Mouse (Mus musculus): Measurements from ENCODE around the gene Cib3. TPM values are rescaled to one million over a fixed set of nuclear protein-coding genes. Genes with fewer than 3 reads are reported as not detected.

Gene Cib3
- polyA plus RNA-seq, 1 experiment from 2014 or later: not detected

DNA sequence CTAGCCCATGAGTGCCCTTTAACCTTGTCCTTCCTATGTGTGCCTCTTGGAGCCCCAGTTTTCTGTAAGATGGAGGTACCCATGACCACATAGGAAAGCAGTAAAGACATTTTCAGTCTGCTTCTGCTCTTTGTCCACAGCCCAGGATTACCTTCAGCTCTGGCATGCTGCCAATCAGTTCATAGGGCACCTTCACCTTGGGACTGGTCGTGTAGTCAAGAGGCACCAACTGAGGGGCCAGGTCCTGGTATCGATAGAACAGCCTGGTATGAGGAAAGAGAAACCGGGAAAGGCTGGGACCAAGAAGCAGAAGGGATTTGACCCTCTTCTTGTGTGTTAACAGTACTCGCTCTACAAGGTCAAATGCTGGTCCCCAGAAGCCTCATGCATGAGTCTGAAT lies 2.4 kb downstream of the Cib3 start:
- Histone ChIP-seq H3K4me2 (no peak overlapping the region), H3K27ac (ENCODE audit: poor library complexity, severe bottlenecking) (no peak overlapping the region), H3K36me3 (no peaks in the 10 kb centered on the region), H3K9ac (no peak overlapping the region), H3K27me3 (replicated peaks) (peaks cover 10% of the 10 kb centered on the region; the same call in 1 of the 2 replicates), H3K4me3 (no peak overlapping the region), H3K9me3 (replicated peaks) (no peaks in the 10 kb centered on the region), H3K4me1 (replicated peaks) (no peaks in the 10 kb centered on the region)
- WGBS: 71% methylated on average over 4 of the region's 4 CpGs
- no peak for ATAC-seq (ENCODE audit: insufficient number of reproducible peaks, low FRiP score)

DNA sequence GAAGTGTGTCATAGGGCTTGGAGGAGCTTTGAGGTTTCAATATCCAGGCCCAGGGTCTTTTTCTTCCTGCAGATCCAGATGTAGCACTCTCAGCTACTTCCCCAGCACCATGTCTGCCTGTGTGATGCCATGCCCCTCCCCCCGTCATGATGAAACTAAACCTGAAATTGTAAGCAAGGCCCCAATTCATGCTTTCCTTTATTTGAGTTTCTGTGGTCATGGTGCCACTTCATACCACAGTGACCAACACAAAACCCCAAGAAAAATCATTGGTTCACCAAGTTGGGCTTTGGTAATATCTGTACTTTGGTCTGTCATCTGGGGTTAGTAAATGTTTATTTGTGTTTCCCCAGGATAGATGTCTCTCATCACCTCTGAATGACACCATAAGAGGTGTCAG lies 4.1 kb downstream of the Cib3 start:
- Histone ChIP-seq H3K27me3 (replicated peaks) (peaks cover 5% of the 10 kb centered on the region; the same call in 1 of the 2 replicates), H3K9ac (no peak overlapping the region), H3K4me1 (replicated peaks) (no peaks in the 10 kb centered on the region), H3K36me3 (no peaks in the 10 kb centered on the region), H3K27ac (ENCODE audit: poor library complexity, severe bottlenecking) (no peak overlapping the region), H3K4me2 (no peak overlapping the region), H3K4me3 (no peak overlapping the region), H3K9me3 (replicated peaks) (peaks cover 14% of the 10 kb centered on the region)
- no peak for ATAC-seq (ENCODE audit: insufficient number of reproducible peaks, low FRiP score)
- 67% methylated on average over 1 of the region's 1 CpGs for WGBS

GRCm38 (mm10) chr8:72197997-72198396 lies 14.6 kb downstream of the Cib3 start:
- no peak overlapping the region for H3K9ac ChIP-seq
- no peaks in the 10 kb centered on the region for H3K36me3 ChIP-seq
- H3K9me3 ChIP-seq (replicated peaks): peaks cover 24% of the 10 kb centered on the region
- H3K4me2 ChIP-seq: no peak overlapping the region
- H3K4me3 ChIP-seq: no peak overlapping the region
- no peak overlapping the region for H3K27ac ChIP-seq (ENCODE audit: poor library complexity, severe bottlenecking)
- no peak for ATAC-seq (ENCODE audit: insufficient number of reproducible peaks, low FRiP score)
- no peaks in the 10 kb centered on the region for H3K4me1 ChIP-seq (replicated peaks)
- no peaks in the 10 kb centered on the region for H3K27me3 ChIP-seq (replicated peaks)
- 46% methylated on average over 8 of the region's 8 CpGs for WGBS

- H3K36me3 ChIP-seq: no peaks in the 10 kb centered on the region
- no peak overlapping the region for H3K9ac ChIP-seq
- no peak overlapping the region for H3K27ac ChIP-seq (ENCODE audit: poor library complexity, severe bottlenecking)
- H3K9me3 ChIP-seq (replicated peaks): no peaks in the 10 kb centered on the region
- H3K27me3 ChIP-seq (replicated peaks): no peaks in the 10 kb centered on the region
- no peak overlapping the region for H3K4me2 ChIP-seq
- H3K4me1 ChIP-seq (replicated peaks): no peaks in the 10 kb centered on the region
- no peak overlapping the region for H3K4me3 ChIP-seq
- ATAC-seq (ENCODE audit: insufficient number of reproducible peaks, low FRiP score): no peak
These were observed 20.6 kb downstream of the Cib3 start for GRCm38 (mm10) chr8:72192065-72192464.

DNA sequence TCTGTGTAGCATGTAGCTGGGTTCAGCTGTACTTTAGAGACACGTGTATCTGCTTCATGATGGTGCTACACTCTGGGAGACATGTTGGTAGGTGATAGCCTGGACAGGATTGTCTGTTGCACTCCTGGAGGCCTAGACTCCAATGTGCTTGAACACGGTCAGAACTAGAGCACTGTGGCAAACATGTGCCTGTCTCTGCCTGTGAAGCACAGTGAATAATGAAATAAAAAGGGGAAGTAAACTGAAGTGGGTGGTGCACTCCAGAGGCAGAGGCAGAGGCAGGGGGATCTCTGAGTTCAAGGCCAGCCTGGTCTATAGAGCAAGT lies 22.5 kb downstream of the Cib3 start:
- H3K27ac ChIP-seq (ENCODE audit: poor library complexity, severe bottlenecking): no peak overlapping the region
- H3K9me3 ChIP-seq (replicated peaks): no peaks in the 10 kb centered on the region
- no peak overlapping the region for H3K4me3 ChIP-seq
- no peaks in the 10 kb centered on the region for H3K36me3 ChIP-seq
- no peak overlapping the region for H3K4me2 ChIP-seq
- no peaks in the 10 kb centered on the region for H3K27me3 ChIP-seq (replicated peaks)
- WGBS: 77% methylated on average over 2 of the region's 2 CpGs
- ATAC-seq (ENCODE audit: insufficient number of reproducible peaks, low FRiP score): no peak
- no peaks in the 10 kb centered on the region for H3K4me1 ChIP-seq (replicated peaks)
- no peak overlapping the region for H3K9ac ChIP-seq

- H3K4me2 ChIP-seq: no peak within 1 kb of the TSS
- no peak within 1 kb of the TSS for H3K4me3 ChIP-seq
- no peak within 1 kb of the TSS for H3K27ac ChIP-seq (ENCODE audit: poor library complexity, severe bottlenecking)
- no peak within 1 kb of the TSS for H3K9ac ChIP-seq
- no peaks in the 10 kb centered on the region for H3K4me1 ChIP-seq (replicated peaks)
- no peaks in the 10 kb centered on the region for H3K9me3 ChIP-seq (replicated peaks)
- 67% methylated on average over 12 of the region's 12 CpGs for WGBS
- no peaks in the 10 kb centered on the region for H3K27me3 ChIP-seq (replicated peaks)
- H3K36me3 ChIP-seq: no peaks in the 10 kb centered on the region
- ATAC-seq (ENCODE audit: insufficient number of reproducible peaks, low FRiP score): no peak
These were observed 23.0 kb downstream of the Cib3 start, which contains the start of gene Hsh2d for GRCm38 (mm10) chr8:72189417-72190214. TSS of gene Hsh2d (plus strand) at chr8:72189638.

GRCm38 (mm10) chr8:72187793-72188331 lies 24.8 kb downstream of the Cib3 start:
- no peak overlapping the region for H3K27ac ChIP-seq (ENCODE audit: poor library complexity, severe bottlenecking)
- H3K36me3 ChIP-seq: no peaks in the 10 kb centered on the region
- H3K4me1 ChIP-seq (replicated peaks): no peaks in the 10 kb centered on the region
- no peaks in the 10 kb centered on the region for H3K9me3 ChIP-seq (replicated peaks)
- 80% methylated on average over 2 of the region's 2 CpGs for WGBS
- no peak overlapping the region for H3K9ac ChIP-seq
- H3K4me2 ChIP-seq: no peak overlapping the region
- no peak for ATAC-seq (ENCODE audit: insufficient number of reproducible peaks, low FRiP score)
- H3K4me3 ChIP-seq: no peak overlapping the region
- no peaks in the 10 kb centered on the region for H3K27me3 ChIP-seq (replicated peaks)

- Histone ChIP-seq H3K27ac (ENCODE audit: poor library complexity, severe bottlenecking) (no peak overlapping the region), H3K36me3 (peaks cover 29% of the 10 kb centered on the region), H3K4me2 (no peak overlapping the region), H3K4me3 (no peak overlapping the region), H3K9me3 (replicated peaks) (no peaks in the 10 kb centered on the region), H3K9ac (no peak overlapping the region), H3K4me1 (replicated peaks) (no peaks in the 10 kb centered on the region), H3K27me3 (replicated peaks) (no peaks in the 10 kb centered on the region)
- WGBS: 88% methylated on average over 2 of the region's 2 CpGs
- ATAC-seq (ENCODE audit: insufficient number of reproducible peaks, low FRiP score): no peak
These were observed 29.0 kb downstream of the Cib3 start for GRCm38 (mm10) chr8:72183554-72184202.

DNA sequence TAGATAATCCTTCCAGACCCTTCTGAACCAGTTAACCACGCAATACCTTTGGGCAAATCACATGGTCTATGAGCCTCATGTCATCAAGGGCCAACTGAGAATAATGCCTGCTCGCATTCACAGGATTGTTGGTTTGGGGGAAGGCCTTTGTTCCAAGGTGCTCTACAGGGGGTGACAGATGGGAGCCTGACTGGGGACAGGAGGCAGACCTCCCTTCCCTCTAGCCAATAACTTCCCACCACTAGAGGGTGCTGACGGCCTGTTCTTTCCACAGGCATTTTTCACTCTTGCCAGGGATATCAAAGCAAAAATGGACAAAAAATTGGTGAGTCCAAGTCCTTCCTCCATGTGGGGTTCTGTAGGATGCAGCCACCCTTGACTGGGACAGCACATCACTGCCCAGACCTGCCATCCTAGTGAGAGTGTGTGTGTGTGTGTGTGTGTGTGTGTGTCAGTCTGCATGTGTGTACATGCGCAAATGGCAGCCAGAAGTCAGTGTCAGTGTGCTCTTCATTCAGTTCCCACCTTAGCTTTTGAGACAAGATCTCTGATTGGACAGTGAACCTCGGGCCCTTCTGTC lies 35.2 kb downstream of the Cib3 start:
- ATAC-seq (ENCODE audit: insufficient number of reproducible peaks, low FRiP score): 0 out of 2 replicates have a peak, but pooled peaks have one; percentile 23
- Histone ChIP-seq H3K4me3 (no peak overlapping the region), H3K4me1 (replicated peaks) (no peaks in the 10 kb centered on the region), H3K9me3 (replicated peaks) (no peaks in the 10 kb centered on the region), H3K27ac (ENCODE audit: poor library complexity, severe bottlenecking) (no peak overlapping the region), H3K27me3 (replicated peaks) (no peaks in the 10 kb centered on the region), H3K9ac (no peak overlapping the region), H3K4me2 (no peak overlapping the region), H3K36me3 (peaks cover 91% of the 10 kb centered on the region)
- 68% methylated on average over 5 of the region's 5 CpGs for WGBS

GRCm38 (mm10) chr8:72169681-72170249 lies 42.9 kb downstream of the Cib3 start:
- ATAC-seq (ENCODE audit: insufficient number of reproducible peaks, low FRiP score): no peak
- Histone ChIP-seq H3K27ac (ENCODE audit: poor library complexity, severe bottlenecking) (no peak overlapping the region), H3K4me3 (no peak overlapping the region), H3K9ac (no peak overlapping the region), H3K9me3 (replicated peaks) (no peaks in the 10 kb centered on the region), H3K36me3 (peaks cover 85% of the 10 kb centered on the region), H3K27me3 (replicated peaks) (no peaks in the 10 kb centered on the region), H3K4me2 (no peak overlapping the region), H3K4me1 (replicated peaks) (no peaks in the 10 kb centered on the region)
- 63% methylated on average over 3 of the region's 3 CpGs for WGBS

GRCm38 (mm10) chr8:72169098-72169668 lies 43.5 kb downstream of the Cib3 start:
- ATAC-seq (ENCODE audit: insufficient number of reproducible peaks, low FRiP score): no peak

More at GRCm38 (mm10) chr8:72169098-72169668, 43.5 kb downstream of the Cib3 start:
- Histone ChIP-seq H3K9ac (no peak overlapping the region), H3K4me3 (no peak overlapping the region), H3K27me3 (replicated peaks) (no peaks in the 10 kb centered on the region), H3K36me3 (peaks cover 85% of the 10 kb centered on the region), H3K9me3 (replicated peaks) (no peaks in the 10 kb centered on the region), H3K4me1 (replicated peaks) (no peaks in the 10 kb centered on the region), H3K4me2 (no peak overlapping the region), H3K27ac (ENCODE audit: poor library complexity, severe bottlenecking) (no peak overlapping the region)
- WGBS: 92% methylated on average over 3 of the region's 3 CpGs
